Mouse (Mus musculus) layer of hippocampus, adult 2 months (tissue): ENCODE results near the gene Rhoc. TPM values are rescaled to one million over a fixed set of nuclear protein-coding genes. Genes with fewer than 3 reads are reported as not detected.

Source experiments
- DNase-seq, 2 experiments: peaks; one replicate each; pipeline ENCODE4 v3.0.0; 2022; ENCODE audit warnings: low spot score in 2 of 2
- H3K27ac ChIP-seq: fragments of 200-600 bp; 2 replicates; pipeline ENCODE4 v1.8.1; 2022
- H3K4me3 ChIP-seq: fragments of 200-600 bp; 2 replicates; pipeline ENCODE4 v1.8.1; 2022; ENCODE audit warnings: mild to moderate bottlenecking
- CTCF ChIP-seq: fragments of 200-600 bp; conservative IDR thresholded peaks from 2 replicates; pipeline ENCODE4 v1.8.1; 2022; ENCODE audit warnings: antibody characterized with exemption, mild to moderate bottlenecking, moderate library complexity
- total RNA-seq, 2 experiments: library from RNA; stranded (reverse); gene quantifications; 2 replicates each; pipeline ENCODE4 v1.2.3; 2021

Gene Rhoc
- total RNA-seq, 2 experiments from 2014 or later, result 22.8 to 24.9 TPM

- no peak for DNase-seq
- no peak for TF ChIP-seq CTCF
- no peak overlapping the region for H3K4me3 ChIP-seq
- H3K27ac ChIP-seq, result no peak overlapping the region
These were observed 16.7 kb upstream of the Rhoc start for GRCm38 (mm10) chr3:104771460-104771859.

DNA sequence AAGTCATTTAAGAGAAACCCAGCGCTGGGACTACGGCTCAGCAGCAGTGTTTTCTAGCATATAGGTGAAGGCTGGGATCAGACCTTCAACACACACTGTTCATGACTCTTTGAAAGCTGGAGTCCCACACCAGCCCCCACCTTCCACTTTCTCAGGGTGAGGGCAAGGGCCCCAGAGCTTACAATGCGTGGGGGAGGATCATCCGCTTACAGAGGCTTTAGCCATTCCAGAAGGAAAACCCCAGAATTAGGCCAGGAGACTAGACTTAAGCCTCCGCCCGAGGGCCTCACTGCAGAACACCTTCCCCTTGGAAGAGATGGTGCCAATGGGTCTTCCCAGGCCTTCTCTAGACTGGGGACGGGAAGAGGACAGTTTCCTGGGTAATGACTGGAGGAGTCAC is 14.9 kb upstream of the Rhoc start:
- no peak for TF ChIP-seq CTCF
- no peak overlapping the region for H3K27ac ChIP-seq
- no peak for DNase-seq
- no peak overlapping the region for H3K4me3 ChIP-seq

- Histone ChIP-seq H3K27ac (no peak overlapping the region), H3K4me3 (peak overlapping the region; percentile 25; the same call in 1 of the 2 replicates)
- DNase-seq, result no peak
- peak; percentile 69 for TF ChIP-seq CTCF
These were observed 10.8 kb upstream of the Rhoc start for GRCm38 (mm10) chr3:104777342-104777741.

- TF ChIP-seq CTCF, result peak; percentile 99; the same call in 1 of the 2 replicates
- peak; percentile 52 to 72 for DNase-seq
- H3K4me3 ChIP-seq, result no peak overlapping the region
- H3K27ac ChIP-seq, result no peak overlapping the region
These were observed 8.2 kb upstream of the Rhoc start for GRCm38 (mm10) chr3:104779949-104780348.

- peak within 1 kb of the TSS; percentile 49 for H3K4me3 ChIP-seq
- TF ChIP-seq CTCF, result no peak
These were observed 7.4 kb upstream of the Rhoc start, which contains the start of gene Ppm1j for GRCm38 (mm10) chr3:104780561-104781420. TSS of gene Ppm1j (plus strand) at chr3:104781056.

GRCm38 (mm10) chr3:104781471-104781903 is 6.7 kb upstream of the Rhoc start, which contains the start of gene Fam19a3:
TSS of gene Fam19a3 (minus strand) at chr3:104781840.
- DNase-seq, result no peak
- H3K4me3 ChIP-seq, result peak within 1 kb of the TSS; percentile 49
- no peak within 1 kb of the TSS for H3K27ac ChIP-seq
- no peak for TF ChIP-seq CTCF

More at GRCm38 (mm10) chr3:104780561-104781420, 7.4 kb upstream of the Rhoc start, which contains the start of gene Ppm1j:
- no peak for DNase-seq
- H3K27ac ChIP-seq, result no peak within 1 kb of the TSS

DNA sequence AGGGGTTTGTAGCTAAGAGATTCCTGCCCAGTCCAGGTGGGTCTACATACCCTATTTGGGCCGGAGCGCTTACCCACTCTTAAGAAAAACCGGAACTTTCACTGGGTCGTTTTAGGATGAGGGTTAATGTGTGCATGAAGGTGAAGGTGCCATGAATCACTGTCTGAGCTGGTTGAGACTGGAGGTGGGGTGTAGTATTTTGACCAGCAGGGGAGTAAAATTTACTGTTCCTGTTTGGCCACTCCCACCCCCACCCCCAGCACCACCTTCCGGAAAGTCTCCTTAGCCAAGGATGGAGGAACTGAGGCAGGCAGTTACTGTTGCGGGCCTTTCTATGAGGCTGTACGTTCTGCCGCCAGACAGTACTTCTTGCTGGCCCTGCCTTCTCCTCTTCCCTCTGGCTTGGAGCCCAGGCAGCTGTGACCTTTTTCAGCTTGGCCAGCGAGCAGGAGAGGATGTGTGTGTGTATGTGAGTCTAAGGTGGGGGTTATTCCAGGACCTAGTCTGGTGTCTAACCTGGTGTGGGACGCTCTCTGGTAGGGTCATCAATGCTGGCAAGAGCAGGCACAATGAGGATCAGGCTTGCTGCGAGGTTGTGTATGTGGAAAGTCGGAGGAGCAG is 6.0 kb upstream of the Rhoc start:
- Histone ChIP-seq H3K27ac (no peak overlapping the region), H3K4me3 (peak overlapping the region; percentile 49; the same call in 1 of the 2 replicates)
- TF ChIP-seq CTCF, result no peak
- no peak for DNase-seq

DNA sequence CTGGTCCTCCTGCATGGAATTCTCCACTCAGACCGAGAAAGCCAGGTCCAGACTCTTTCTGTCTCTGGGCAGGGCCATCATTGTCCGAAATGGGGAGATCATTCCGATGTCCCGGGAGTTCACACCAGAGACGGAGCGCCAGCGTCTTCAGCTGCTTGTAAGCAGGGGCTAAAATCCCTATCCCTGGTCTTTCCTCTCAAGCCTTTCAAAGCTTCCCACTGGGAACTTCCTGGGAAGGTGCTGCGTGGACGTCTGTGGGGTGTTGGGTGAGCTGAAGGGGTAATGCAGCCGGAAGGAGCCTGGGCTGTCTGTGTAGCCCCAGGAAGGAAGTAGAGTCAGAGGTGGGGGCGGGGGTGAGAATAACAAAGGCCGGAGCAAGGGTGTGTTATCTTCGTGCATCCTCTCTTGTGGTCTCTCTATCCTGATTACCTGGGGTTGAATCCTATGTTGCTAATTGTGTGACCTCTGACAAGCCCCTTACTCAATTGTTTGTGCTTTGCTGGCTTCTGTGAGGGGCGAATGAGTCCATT is 4.1 kb upstream of the Rhoc start:
- H3K4me3 ChIP-seq, result no peak overlapping the region
- no peak for TF ChIP-seq CTCF
- DNase-seq, result no peak
- no peak overlapping the region for H3K27ac ChIP-seq

- DNase-seq, result no peak
- Histone ChIP-seq H3K4me3 (no peak overlapping the region), H3K27ac (no peak overlapping the region)
- no peak for TF ChIP-seq CTCF
These were observed 2.9 kb upstream of the Rhoc start for GRCm38 (mm10) chr3:104785284-104785683.

DNA sequence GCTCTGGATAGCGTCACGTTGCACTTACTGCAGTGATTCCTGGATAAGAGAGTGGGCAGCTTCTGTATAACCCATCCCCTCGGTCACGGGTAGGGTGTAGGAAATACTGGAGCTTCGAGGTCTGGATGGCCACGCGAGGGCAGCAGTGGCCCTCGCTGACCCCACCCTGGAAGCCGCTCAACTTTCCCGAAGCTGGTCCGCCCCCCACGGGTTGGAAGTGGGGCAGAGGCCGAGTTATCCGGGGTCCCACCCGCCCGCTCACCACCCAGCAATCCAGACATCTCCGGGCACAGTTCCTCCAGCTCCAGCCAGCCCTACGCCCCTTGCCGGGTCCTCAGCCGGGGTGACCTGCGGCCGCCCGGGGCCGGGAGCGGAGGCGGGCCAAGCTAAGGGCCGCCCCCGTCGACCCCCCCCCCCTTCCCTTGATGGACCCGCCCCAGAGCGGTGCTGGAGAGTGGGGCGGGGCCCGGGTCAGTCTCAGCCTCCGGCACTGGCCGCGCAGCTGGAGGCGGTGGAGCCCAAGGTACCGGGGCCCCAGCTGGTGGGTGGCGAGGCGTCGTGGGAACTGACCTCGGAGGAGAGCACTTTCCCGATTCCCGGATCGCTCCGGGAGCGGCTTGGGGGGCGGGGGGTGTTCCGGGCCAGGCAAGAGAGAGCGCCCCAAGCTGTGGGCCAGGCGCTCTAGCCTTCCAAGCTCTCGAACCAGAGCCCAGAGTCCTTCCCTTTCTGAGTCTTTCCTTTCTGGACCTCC is 561 bp downstream of the Rhoc start:
- peak; percentile 46 to 52 for DNase-seq
- TF ChIP-seq CTCF, result peak; percentile 79
- peak overlapping the region; percentile 79 for H3K27ac ChIP-seq
- peak overlapping the region; percentile 61 for H3K4me3 ChIP-seq

GRCm38 (mm10) chr3:104789312-104789605 is 1.1 kb downstream of the Rhoc start:
- no peak for TF ChIP-seq CTCF
- H3K27ac ChIP-seq, result peak overlapping the region; percentile 79
- H3K4me3 ChIP-seq, result peak overlapping the region; percentile 61
- no peak for DNase-seq

- Histone ChIP-seq H3K27ac (peak overlapping the region; percentile 79; the same call in 1 of the 2 replicates), H3K4me3 (peak overlapping the region; percentile 61)
- DNase-seq, result no peak
- TF ChIP-seq CTCF, result no peak
These were observed 1.6 kb downstream of the Rhoc start for GRCm38 (mm10) chr3:104789822-104790221.
